ENCODE assay signal across 24 mouse cellular contexts in genomic region chr9:74258389-74258788, GRCm38 (mm10).
DNase-seq lines count a peak whose midpoint lies in the region; ATAC-seq lines count a peak whose summit lies in the region.
"Had no signal": no experiment of that assay in that cellular context is flagged by ENCODE, and none has a peak within 500 bp of the region (broad histone marks: within the 10 kb centered on the region; RNA-seq: fewer than 3 reads in every experiment).

No protein-coding gene starts in this region.

- no peaks in the 10 kb centered on the region for H3K4me1 ChIP-seq in midbrain, embryonic 14.5 days (ENCODE audit: control insufficient read depth, insufficient read depth, low read length)
- H3K4me1 ChIP-seq in midbrain, embryonic 11.5 days (ENCODE audit: control insufficient read depth, insufficient read depth, low read length), result no peaks in the 10 kb centered on the region
- no peaks in the 10 kb centered on the region for H3K4me1 ChIP-seq in neural tube, embryonic 14.5 days (ENCODE audit: control insufficient read depth, insufficient read depth, low read length)
- H3K4me1 ChIP-seq: forebrain, embryonic 10.5 days; forebrain, embryonic 15.5 days; heart, embryonic 10.5 days; heart, embryonic 13.5 days had no signal

- no peaks in the 10 kb centered on the region for H3K36me3 ChIP-seq in midbrain, embryonic 14.5 days (ENCODE audit: control insufficient read depth, insufficient read depth, low read length)
- H3K36me3 ChIP-seq in midbrain, embryonic 11.5 days (ENCODE audit: control insufficient read depth, insufficient read depth, low read length), result no peaks in the 10 kb centered on the region
- H3K36me3 ChIP-seq in neural tube, embryonic 14.5 days (ENCODE audit: control insufficient read depth, insufficient read depth, low read length), result no peaks in the 10 kb centered on the region
- H3K36me3 ChIP-seq: forebrain, embryonic 10.5 days; forebrain, embryonic 15.5 days; heart, embryonic 10.5 days; heart, embryonic 13.5 days had no signal

- peak; percentile 34 for DNase-seq in midbrain, embryonic 14.5 days
- DNase-seq in midbrain, embryonic 11.5 days (ENCODE audit: low spot score, missing footprints), result no peak
- no peak for DNase-seq in neural tube, embryonic 10.5 days (ENCODE audit: extremely low spot score, low spot score)
- peak; percentile 74 for DNase-seq in retina, postnatal 1 day
- no peak for DNase-seq in embryo, embryonic 11 days
- DNase-seq: adrenal gland, adult 2 months; adrenal gland, postnatal 14 days; cerebellum, adult 11-12 months; cerebellum, adult 8-10 months; cerebellum, postnatal 10 days; cerebellum, postnatal 36 days; gastrocnemius, postnatal 10 days; gastrocnemius, postnatal 36 days; heart, adult 2 months; heart, postnatal 14 days; heart, postnatal 4 days had no signal

- no peaks in the 10 kb centered on the region for H3K27me3 ChIP-seq in midbrain, embryonic 14.5 days (ENCODE audit: control insufficient read depth, insufficient read depth, low read length)
- H3K27me3 ChIP-seq in midbrain, embryonic 11.5 days (ENCODE audit: control insufficient read depth, insufficient read depth, low read length), result no peaks in the 10 kb centered on the region
- H3K27me3 ChIP-seq in neural tube, embryonic 14.5 days (ENCODE audit: control insufficient read depth, insufficient read depth, low read length), result no peaks in the 10 kb centered on the region
- H3K27me3 ChIP-seq: forebrain, embryonic 15.5 days; heart, embryonic 13.5 days had no signal

- no peak overlapping the region for H3K4me2 ChIP-seq in midbrain, embryonic 14.5 days (ENCODE audit: low read length)
- no peak overlapping the region for H3K4me2 ChIP-seq in midbrain, embryonic 11.5 days
- no peak overlapping the region for H3K4me2 ChIP-seq in neural tube, embryonic 14.5 days (ENCODE audit: low read depth, low read length)
- H3K4me2 ChIP-seq: forebrain, embryonic 15.5 days; heart, embryonic 13.5 days; hindbrain, embryonic 14.5 days had no signal

- WGBS in midbrain, embryonic 14.5 days, result 30% methylated on average over 4 of the region's 4 CpGs
- 52% methylated on average over 4 of the region's 4 CpGs for WGBS in midbrain, embryonic 11.5 days
- WGBS in neural tube, embryonic 14.5 days, result 57% methylated on average over 4 of the region's 4 CpGs

- H3K9ac ChIP-seq in midbrain, embryonic 14.5 days (replicated peaks; ENCODE audit: low read length), result no peak overlapping the region
- no peak overlapping the region for H3K9ac ChIP-seq in midbrain, embryonic 11.5 days (ENCODE audit: low read length)
- no peak overlapping the region for H3K9ac ChIP-seq in neural tube, embryonic 14.5 days (replicated peaks; ENCODE audit: low read depth, low read length)
- H3K9ac ChIP-seq: forebrain, embryonic 15.5 days; heart, embryonic 13.5 days; hindbrain, embryonic 14.5 days had no signal

- ATAC-seq in midbrain, embryonic 14.5 days (ENCODE audit: low FRiP score, low TSS enrichment), result no peak
- ATAC-seq in midbrain, embryonic 11.5 days (ENCODE audit: low FRiP score), result no peak
- peak; percentile 51; the same call in 1 of the 2 replicates for ATAC-seq in neural tube, embryonic 14.5 days (ENCODE audit: low read depth)
- ATAC-seq: CD4-positive, CD25-positive, alpha-beta regulatory T cell, adult 4 months; forebrain, embryonic 15.5 days; hindbrain, postnatal 0 days had no signal

- H3K27ac ChIP-seq in midbrain, embryonic 14.5 days (replicated peaks; ENCODE audit: low read depth, low read length), result no peak overlapping the region
- no peak overlapping the region for H3K27ac ChIP-seq in midbrain, embryonic 11.5 days (ENCODE audit: low read depth, low read length)
- H3K27ac ChIP-seq in neural tube, embryonic 14.5 days (ENCODE audit: low read depth, low read length), result no peak overlapping the region
- H3K27ac ChIP-seq: forebrain, embryonic 10.5 days; forebrain, embryonic 15.5 days; heart, adult 2 months; heart, embryonic 10.5 days; heart, embryonic 13.5 days; hindbrain, embryonic 14.5 days; hindbrain, postnatal 0 days had no signal

- H3K9me3 ChIP-seq in midbrain, embryonic 14.5 days (ENCODE audit: control insufficient read depth, low read length), result no peaks in the 10 kb centered on the region
- no peaks in the 10 kb centered on the region for H3K9me3 ChIP-seq in midbrain, embryonic 11.5 days (ENCODE audit: control insufficient read depth, low read length)
- no peaks in the 10 kb centered on the region for H3K9me3 ChIP-seq in neural tube, embryonic 14.5 days (ENCODE audit: control insufficient read depth, low read length)
- H3K9me3 ChIP-seq: forebrain, embryonic 10.5 days; forebrain, embryonic 15.5 days; heart, embryonic 10.5 days; heart, embryonic 13.5 days had no signal

- no peak overlapping the region for H3K4me3 ChIP-seq in midbrain, embryonic 14.5 days (replicated peaks; ENCODE audit: low read depth, low read length)
- H3K4me3 ChIP-seq in midbrain, embryonic 11.5 days (ENCODE audit: low read depth, low read length), result no peak overlapping the region
- H3K4me3 ChIP-seq in neural tube, embryonic 14.5 days (ENCODE audit: low read depth, low read length), result no peak overlapping the region
- H3K4me3 ChIP-seq: forebrain, embryonic 10.5 days; forebrain, embryonic 15.5 days; heart, adult 2 months; heart, embryonic 10.5 days; heart, embryonic 13.5 days had no signal

Comparison
In these comparisons a context has a peak if more than half of its experiments do, and no peak if none do; other contexts are left out.
1. DNase-seq: peak in midbrain, embryonic 14.5 days (single experiment) and retina, postnatal 1 day (single experiment); none in midbrain, embryonic 11.5 days (single experiment), neural tube, embryonic 10.5 days (single experiment) and embryo, embryonic 11 days (single experiment).